Mouse (Mus musculus): ENCODE results near the gene Xcr1.

Gene Xcr1

DNA sequence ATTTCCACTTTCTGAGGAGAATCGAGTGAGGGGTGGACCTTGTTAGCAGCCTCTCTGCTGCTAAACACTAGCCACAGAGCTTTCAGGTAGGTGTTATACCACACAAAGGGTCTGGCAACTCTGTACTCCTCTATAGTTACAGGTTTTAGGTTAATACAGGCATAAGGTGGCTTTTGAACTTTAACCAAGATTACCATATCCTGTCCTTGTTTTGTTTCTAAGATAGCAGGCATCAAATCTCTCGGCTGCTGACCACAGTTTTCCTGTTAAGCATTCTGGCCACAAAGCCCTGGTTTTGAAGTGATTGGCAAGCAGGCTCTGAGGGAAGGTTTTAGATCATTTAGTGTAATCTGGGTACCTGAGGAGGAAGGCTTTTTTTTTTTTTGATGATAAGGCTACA is 47.5 kb downstream of the Xcr1 start:
- no peak for DNase-seq

GRCm38 (mm10) chr9:123811831-123812230 is 50.0 kb downstream of the Xcr1 start:
- DNase-seq: no peak

GRCm38 (mm10) chr9:123808583-123808982 is 53.2 kb downstream of the Xcr1 start:
- no peak for DNase-seq

DNA sequence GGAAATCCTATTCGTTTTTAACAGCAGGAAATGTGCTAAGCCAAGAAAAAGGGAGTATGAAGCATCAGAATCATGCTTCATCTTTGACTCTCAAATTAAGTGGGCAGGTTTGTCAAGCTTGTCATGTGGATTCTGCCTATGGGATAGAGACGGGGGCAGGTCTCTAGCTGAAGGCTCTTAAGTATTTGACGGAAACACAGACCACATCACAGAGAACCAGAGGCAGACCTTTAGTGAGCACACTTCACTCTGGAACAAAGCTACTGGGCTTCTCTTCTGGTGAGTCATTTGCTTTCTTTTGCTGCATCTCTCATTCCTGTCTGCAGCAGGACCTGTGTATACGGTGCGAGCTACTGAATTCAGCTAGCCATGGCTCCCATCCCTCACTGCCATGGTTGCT is 55.6 kb downstream of the Xcr1 start, which contains the start of gene Cxcr6:
Gene Cxcr6, plus strand, starts transcription at position 209 of the 400 bp plus-strand sequence.
- DNase-seq: no peak

- DNase-seq: no peak
Measured at GRCm38 (mm10) chr9:123805241-123805640, 56.6 kb downstream of the Xcr1 start.

- DNase-seq: no peak
Measured at GRCm38 (mm10) chr9:123802896-123803295, 58.9 kb downstream of the Xcr1 start.

GRCm38 (mm10) chr9:123802421-123802820 is 59.4 kb downstream of the Xcr1 start:
- DNase-seq: no peak

All from cerebellum, adult 9-11 months (tissue).